Mouse (Mus musculus) intestine, postnatal 0 days (tissue): ENCODE measurements around the gene Defb26. TPM values are rescaled to one million over a fixed set of nuclear protein-coding genes. Genes with fewer than 3 reads are reported as not detected.

Experiments
- ATAC-seq: fragments of 200-750 bp; cut with Nextera tagmentation; 2 replicates; pipeline ENCODE4 v1.8.0; 2017; ENCODE audit warnings: mild to moderate bottlenecking, moderate TSS enrichment, moderate library complexity
- H3K27ac ChIP-seq: fragments of 300-500 bp; sonication (generic); 2 replicates; pipeline ENCODE4 v1.5.1; 2014; ENCODE audit warnings: mild to moderate bottlenecking, low read depth, low read length, moderate library complexity
- H3K27me3 ChIP-seq: fragments of 300-500 bp; sonication (generic); replicated peaks from 2 replicates; pipeline ENCODE4 v1.6.1; 2014; ENCODE audit warnings: low read length, mixed read lengths; ENCODE audit not compliant: control insufficient read depth, insufficient read depth
- H3K36me3 ChIP-seq: fragments of 300-500 bp; sonication (generic); 2 replicates; pipeline ENCODE4 v1.6.1; 2014; ENCODE audit warnings: mild to moderate bottlenecking, moderate library complexity; ENCODE audit not compliant: control insufficient read depth, insufficient read depth
- H3K4me1 ChIP-seq: fragments of 300-500 bp; sonication (generic); replicated peaks from 2 replicates; pipeline ENCODE4 v1.6.1; 2014; ENCODE audit warnings: antibody characterized with exemption, low read length, mixed read lengths; ENCODE audit not compliant: control insufficient read depth, insufficient read depth
- H3K4me2 ChIP-seq: fragments of 300-500 bp; sonication (generic); replicated peaks from 2 replicates; pipeline ENCODE4 v1.6.1; 2014; ENCODE audit warnings: low read depth, mild to moderate bottlenecking, moderate library complexity
- H3K4me3 ChIP-seq: fragments of 300-500 bp; sonication (generic); 2 replicates; pipeline ENCODE4 v1.5.1; 2014; ENCODE audit warnings: low read depth, low read length
- H3K9ac ChIP-seq: fragments of 300-500 bp; sonication (generic); 2 replicates; pipeline ENCODE4 v1.6.1; 2014; ENCODE audit warnings: mild to moderate bottlenecking, low read depth, low read length
- H3K9me3 ChIP-seq: fragments of 300-500 bp; sonication (generic); 2 replicates; pipeline ENCODE4 v1.6.1; 2016; ENCODE audit warnings: mixed run types; ENCODE audit not compliant: control insufficient read depth
- CTCF ChIP-seq: sonication (generic); IDR thresholded peaks from 2 replicates; pipeline ENCODE4 v1.5.1; 2016; ENCODE audit warnings: low read depth, mild to moderate bottlenecking, control low read depth, antibody characterized with exemption, moderate library complexity
- WGBS: fragments of 180-500 bp; shearing (Covaris S2); extraction: QIAGEN DNeasy Blood & Tissue Kit; methylation state at CpG from one replicate; pipeline ENCODE4 v1.1.7; 2014; 5-methylcytosine and 5-hydroxymethylcytosine counted together
- polyA plus RNA-seq: library from polyadenylated mRNA; unstranded; fragments of >200 nt; fragmentation: Nextera tagmentation; extraction: Ambion mirVana; gene quantifications from 2 replicates; pipeline ENCODE4 v1.2.1, GENCODE M21; 2015

The Defb26 gene
- polyA plus RNA-seq, 1 experiment from 2014 or later = not detected

DNA sequence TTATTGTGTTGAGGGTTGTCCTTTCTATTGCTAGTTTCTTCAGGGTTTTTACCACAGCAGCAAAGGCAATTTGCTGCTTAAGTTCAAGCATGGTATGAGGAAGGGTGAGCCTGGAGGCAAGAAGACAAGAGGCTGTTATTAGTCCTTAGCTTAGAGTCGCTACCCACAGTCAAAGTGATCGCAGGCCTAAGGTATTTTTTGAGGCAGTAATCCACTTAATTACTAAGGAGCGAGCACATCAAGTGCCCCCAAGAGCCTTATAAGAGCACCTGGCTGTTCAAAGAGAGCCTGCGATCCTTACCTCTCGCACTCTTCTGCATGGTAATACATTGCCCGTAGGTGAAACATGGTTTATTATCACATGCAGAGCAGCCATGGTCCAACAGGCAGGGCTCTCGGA is 29.8 kb downstream of the Defb26 start:
- Histone ChIP-seq H3K27ac (no peak overlapping the region), H3K27me3 (no peaks in the 10 kb centered on the region), H3K9me3 (no peaks in the 10 kb centered on the region), H3K4me3 (no peak overlapping the region), H3K36me3 (no peaks in the 10 kb centered on the region), H3K9ac (no peak overlapping the region), H3K4me2 (no peak overlapping the region), H3K4me1 (no peaks in the 10 kb centered on the region)
- 90% methylated on average over 7 of the region's 7 CpGs for WGBS
- no peak for TF ChIP-seq CTCF
- ATAC-seq = no peak

DNA sequence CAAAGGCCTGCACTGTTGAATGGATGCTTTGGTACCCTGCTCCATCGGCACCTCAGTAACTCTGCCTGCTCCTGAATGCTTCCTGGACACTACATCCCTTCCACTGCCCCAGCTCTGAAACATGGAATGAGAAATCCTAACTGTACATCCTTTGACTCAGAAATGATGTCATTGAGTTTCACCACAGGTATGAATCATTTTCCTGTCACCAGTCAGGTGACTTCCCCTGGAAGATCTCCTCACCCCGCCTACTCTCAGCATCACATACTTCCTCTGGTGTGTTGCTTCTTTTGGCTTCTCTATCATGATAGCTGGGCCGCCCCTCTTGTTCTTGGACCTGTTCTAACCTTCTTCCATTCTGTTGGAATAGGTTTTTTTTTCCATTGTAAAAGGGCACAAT is 30.6 kb downstream of the Defb26 start:
- no peak overlapping the region for H3K4me3 ChIP-seq
- no peak overlapping the region for H3K4me2 ChIP-seq
- H3K27me3 ChIP-seq = no peaks in the 10 kb centered on the region
- H3K27ac ChIP-seq = no peak overlapping the region
- H3K9me3 ChIP-seq = no peaks in the 10 kb centered on the region
- H3K9ac ChIP-seq = no peak overlapping the region
- 85% methylated on average over 3 of the region's 3 CpGs for WGBS
- TF ChIP-seq CTCF = no peak
- ATAC-seq = no peak
- no peaks in the 10 kb centered on the region for H3K36me3 ChIP-seq
- no peaks in the 10 kb centered on the region for H3K4me1 ChIP-seq

DNA sequence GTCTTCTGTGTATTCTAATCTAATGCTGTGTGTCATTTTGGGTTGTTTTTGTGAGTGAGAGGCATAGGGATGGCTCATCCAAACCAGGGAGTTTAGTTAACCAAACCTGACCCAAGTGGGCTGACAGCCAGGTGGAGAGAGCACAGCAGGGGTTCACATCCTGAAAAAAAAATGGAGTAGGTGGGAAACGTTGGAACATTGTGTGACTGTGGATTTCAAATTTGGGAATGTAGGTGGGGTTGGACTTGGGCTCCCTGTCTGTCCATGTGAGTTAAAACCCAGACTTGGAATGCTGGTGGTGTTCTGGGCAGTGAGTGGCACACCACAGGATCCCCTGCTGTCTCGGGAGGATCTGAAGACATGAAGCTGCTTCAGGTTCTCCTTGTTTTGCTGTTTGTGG is 34.7 kb downstream of the Defb26 start, which contains the start of gene Defb20:
TSS of gene Defb20 (plus strand) at position 301 of the 400 bp plus-strand sequence.
- H3K27ac ChIP-seq = no peak within 1 kb of the TSS
- no peaks in the 10 kb centered on the region for H3K9me3 ChIP-seq
- TF ChIP-seq CTCF = no peak
- no peaks in the 10 kb centered on the region for H3K4me1 ChIP-seq
- no peaks in the 10 kb centered on the region for H3K27me3 ChIP-seq
- no peak for ATAC-seq
- WGBS = 52% methylated on average over 2 of the region's 2 CpGs
- H3K9ac ChIP-seq = no peak within 1 kb of the TSS
- no peak within 1 kb of the TSS for H3K4me3 ChIP-seq
- H3K4me2 ChIP-seq = no peak within 1 kb of the TSS
- no peaks in the 10 kb centered on the region for H3K36me3 ChIP-seq

DNA sequence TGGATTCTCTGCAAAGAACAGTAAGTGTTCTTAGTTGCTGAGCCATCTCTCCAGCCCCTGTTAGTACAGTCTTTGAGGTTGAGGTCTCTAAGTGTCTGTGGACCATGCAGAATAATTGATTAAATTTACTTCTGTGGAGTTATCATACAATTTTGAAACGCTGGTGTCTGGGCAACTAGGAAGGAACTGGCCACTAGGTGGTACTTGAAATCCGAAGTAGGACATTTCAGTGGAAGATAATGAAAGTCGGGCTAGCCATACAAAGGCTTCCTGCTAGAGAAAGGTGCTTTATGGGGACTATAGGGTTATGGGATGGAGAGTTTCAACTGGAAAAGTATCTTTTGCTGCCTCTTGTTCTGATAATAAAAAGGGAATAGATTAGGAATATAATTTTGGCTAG is 39.1 kb downstream of the Defb26 start:
- H3K9me3 ChIP-seq = no peaks in the 10 kb centered on the region
- H3K4me3 ChIP-seq = no peak overlapping the region
- H3K27ac ChIP-seq = no peak overlapping the region
- WGBS = 19% methylated on average over 3 of the region's 3 CpGs
- no peak overlapping the region for H3K9ac ChIP-seq
- H3K27me3 ChIP-seq = no peaks in the 10 kb centered on the region
- peak; percentile 59 for TF ChIP-seq CTCF
- H3K4me1 ChIP-seq = no peaks in the 10 kb centered on the region
- ATAC-seq = no peak
- no peaks in the 10 kb centered on the region for H3K36me3 ChIP-seq
- H3K4me2 ChIP-seq = no peak overlapping the region

DNA sequence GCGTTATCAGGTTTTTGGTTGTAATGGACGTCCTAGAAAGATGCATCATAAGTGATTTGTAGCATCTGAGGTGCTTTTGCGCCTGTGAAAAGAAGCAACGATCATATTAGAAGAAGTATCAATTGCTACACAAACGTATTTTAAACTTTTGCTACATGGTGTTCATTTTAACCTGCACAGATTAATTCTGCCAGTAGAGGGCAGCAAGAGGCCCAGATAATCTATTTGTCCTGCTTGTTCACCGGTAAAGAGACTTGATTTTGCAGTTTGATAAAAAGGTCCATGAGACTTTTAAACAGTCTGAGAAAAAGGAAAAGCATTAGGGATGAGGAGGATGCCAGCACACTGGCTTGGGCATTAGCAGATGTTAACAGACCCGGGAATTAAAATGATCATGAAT is 40.5 kb downstream of the Defb26 start:
- ATAC-seq = no peak
- no peaks in the 10 kb centered on the region for H3K36me3 ChIP-seq
- no peaks in the 10 kb centered on the region for H3K9me3 ChIP-seq
- H3K4me2 ChIP-seq = no peak overlapping the region
- 26% methylated on average over 7 of the region's 7 CpGs for WGBS
- H3K4me1 ChIP-seq = no peaks in the 10 kb centered on the region
- TF ChIP-seq CTCF = peak; percentile 82
- H3K9ac ChIP-seq = no peak overlapping the region
- no peak overlapping the region for H3K4me3 ChIP-seq
- H3K27ac ChIP-seq = no peak overlapping the region
- no peaks in the 10 kb centered on the region for H3K27me3 ChIP-seq

DNA sequence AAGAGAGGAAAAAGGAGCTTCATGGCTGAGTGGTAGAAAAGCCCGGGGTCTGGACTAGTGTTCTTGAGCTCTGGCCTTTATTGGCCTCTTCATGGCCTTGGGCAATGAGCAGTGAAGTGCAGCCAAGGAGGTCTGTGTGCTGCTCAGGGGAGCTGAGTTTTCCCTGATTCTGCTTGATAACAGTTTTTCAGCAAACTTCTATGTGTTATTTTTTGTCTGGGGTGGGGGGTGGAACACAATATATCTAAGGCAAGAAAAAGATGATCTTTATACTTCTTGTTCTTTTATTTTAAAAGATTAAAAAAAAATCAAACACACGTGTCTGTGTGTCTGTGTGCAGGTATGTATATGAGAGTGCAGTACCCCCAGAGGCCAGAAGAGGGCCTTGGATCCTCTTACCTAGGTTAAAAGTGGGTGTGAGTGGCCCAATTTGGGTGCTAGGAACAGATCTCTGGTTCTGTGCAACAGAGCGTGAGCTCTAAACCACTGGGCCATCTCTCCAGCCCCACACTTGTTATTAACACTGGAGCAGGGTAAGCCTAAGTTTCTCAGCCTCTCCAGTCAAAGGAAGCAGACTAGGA is 46.8 kb downstream of the Defb26 start, which contains the start of gene Defb23:
TSS of gene Defb23 (minus strand) at position 51 of the 581 bp plus-strand sequence.
- H3K9me3 ChIP-seq = no peaks in the 10 kb centered on the region
- H3K27ac ChIP-seq = no peak within 1 kb of the TSS
- H3K4me3 ChIP-seq = no peak within 1 kb of the TSS
- H3K4me1 ChIP-seq = no peaks in the 10 kb centered on the region
- H3K9ac ChIP-seq = no peak within 1 kb of the TSS
- no peak for TF ChIP-seq CTCF
- H3K4me2 ChIP-seq = no peak within 1 kb of the TSS
- no peak for ATAC-seq
- 89% methylated on average over 3 of the region's 3 CpGs for WGBS
- no peaks in the 10 kb centered on the region for H3K27me3 ChIP-seq
- H3K36me3 ChIP-seq = no peaks in the 10 kb centered on the region
